Mouse (Mus musculus) midbrain, embryonic 14.5 days (tissue): ENCODE measurements at regions not wholly inside any gene's neighbourhood (a gene's known extent, or its start where the extent isn't known, plus 50 kb on each side); places are given as distances from the start of the nearest gene placed in this dataset.

ENCODE experiments used
- ATAC-seq: fragments of 200-750 bp; cut with Nextera tagmentation; 2 replicates; pipeline ENCODE4 v1.8.0; 2017; ENCODE audit warnings: moderate number of reproducible peaks, moderate library complexity; ENCODE audit not compliant: low FRiP score, low TSS enrichment
- DNase-seq: peaks from one replicate; pipeline ENCODE4 v3.0.0-alpha.2; 2015
- H3K27ac ChIP-seq: fragments of 300-500 bp; sonication (generic); replicated peaks from 2 replicates; pipeline ENCODE4 v1.5.1; 2014; ENCODE audit warnings: mild to moderate bottlenecking, low read depth, low read length, moderate library complexity
- H3K27me3 ChIP-seq: fragments of 300-500 bp; sonication (generic); 2 replicates; pipeline ENCODE4 v1.6.1; 2014; ENCODE audit warnings: low read length, control low read depth, mixed read lengths; ENCODE audit not compliant: control insufficient read depth, insufficient read depth
- H3K36me3 ChIP-seq: fragments of 300-500 bp; sonication (generic); 2 replicates; pipeline ENCODE4 v1.6.1; 2014; ENCODE audit warnings: low read length, control low read depth; ENCODE audit not compliant: control insufficient read depth, insufficient read depth
- H3K4me1 ChIP-seq: fragments of 300-500 bp; sonication (generic); 2 replicates; pipeline ENCODE4 v1.6.1; 2014; ENCODE audit warnings: mild to moderate bottlenecking, antibody characterized with exemption, low read length, control low read depth; ENCODE audit not compliant: control insufficient read depth, insufficient read depth
- H3K4me2 ChIP-seq: fragments of 300-500 bp; sonication (generic); 2 replicates; pipeline ENCODE4 v1.6.1; 2014; ENCODE audit warnings: mild to moderate bottlenecking, low read length, moderate library complexity
- H3K4me3 ChIP-seq: fragments of 300-500 bp; sonication (generic); replicated peaks from 2 replicates; pipeline ENCODE4 v1.5.1; 2014; ENCODE audit warnings: low read depth, low read length
- H3K9ac ChIP-seq: fragments of 300-500 bp; sonication (generic); replicated peaks from 2 replicates; pipeline ENCODE4 v1.6.1; 2014; ENCODE audit warnings: mild to moderate bottlenecking, low read length, moderate library complexity
- H3K9me3 ChIP-seq: fragments of 300-500 bp; sonication (generic); 2 replicates; pipeline ENCODE4 v1.6.1; 2016; ENCODE audit warnings: low read length, control low read depth, mixed read lengths; ENCODE audit not compliant: control insufficient read depth
- WGBS: fragments of 180-500 bp; shearing (Covaris S2); extraction: QIAGEN DNeasy Blood & Tissue Kit; methylation state at CpG from one replicate; pipeline ENCODE4 v1.1.7; 2014; 5-methylcytosine and 5-hydroxymethylcytosine counted together

GRCm38 (mm10) chr1:137833535-137833934, 342.0 kb downstream of the Ptprc start:
- Histone ChIP-seq H3K27ac (no peak overlapping the region), H3K9me3 (no peaks in the 10 kb centered on the region), H3K4me1 (no peaks in the 10 kb centered on the region), H3K36me3 (no peaks in the 10 kb centered on the region), H3K4me3 (no peak overlapping the region), H3K27me3 (no peaks in the 10 kb centered on the region), H3K9ac (no peak overlapping the region), H3K4me2 (no peak overlapping the region)
- 74% methylated on average over 3 of the region's 3 CpGs for WGBS
- ATAC-seq (no peak), DNase-seq (no peak)

DNA sequence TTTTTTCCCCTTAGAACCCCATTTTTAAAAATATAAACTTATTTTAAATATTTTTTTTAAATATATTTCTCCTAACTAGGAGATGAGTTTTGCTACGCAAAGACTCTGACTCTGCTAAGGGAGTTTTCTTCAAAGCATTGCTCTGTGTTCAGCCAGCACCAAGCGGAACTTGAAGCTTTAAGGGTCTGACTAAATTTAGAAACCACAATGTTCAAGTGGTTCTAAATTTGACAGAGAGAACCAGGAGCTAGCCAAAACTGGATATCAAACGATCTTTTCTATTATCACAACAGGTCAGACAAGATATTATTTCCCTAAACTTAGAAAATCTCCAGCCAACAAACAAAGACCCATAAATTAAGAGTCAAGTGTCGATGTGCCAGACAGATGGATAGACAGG, 344.2 kb downstream of the Ptprc start:
- H3K9ac ChIP-seq: no peak overlapping the region
- no peaks in the 10 kb centered on the region for H3K9me3 ChIP-seq
- ATAC-seq: no peak
- H3K4me2 ChIP-seq: no peak overlapping the region
- no peak overlapping the region for H3K27ac ChIP-seq
- no peak overlapping the region for H3K4me3 ChIP-seq
- DNase-seq: no peak
- H3K36me3 ChIP-seq: no peaks in the 10 kb centered on the region
- H3K27me3 ChIP-seq: no peaks in the 10 kb centered on the region
- 85% methylated on average over 4 of the region's 4 CpGs for WGBS
- H3K4me1 ChIP-seq: no peaks in the 10 kb centered on the region

DNA sequence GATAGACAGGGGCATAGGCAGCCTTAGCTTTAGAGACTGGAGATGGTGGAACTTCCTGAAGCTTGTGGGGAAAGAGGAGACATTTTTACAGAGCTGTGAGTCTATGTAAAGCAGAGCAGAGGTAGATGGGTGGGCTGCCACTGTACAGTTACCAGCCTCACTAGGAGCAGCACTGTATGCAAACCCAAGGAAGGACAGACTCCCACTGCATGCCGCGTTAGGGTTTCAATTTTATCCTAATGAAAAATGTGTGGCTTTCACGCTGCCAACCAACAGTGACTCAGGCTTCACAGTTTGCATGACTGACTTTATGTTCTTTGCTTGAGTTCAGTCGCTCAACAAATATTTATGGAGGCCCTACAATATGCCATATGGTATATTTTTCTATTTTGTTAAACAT, 348.1 kb downstream of the Ptprc start:
- H3K27me3 ChIP-seq: no peaks in the 10 kb centered on the region
- H3K9ac ChIP-seq: no peak overlapping the region
- no peaks in the 10 kb centered on the region for H3K9me3 ChIP-seq
- 97% methylated on average over 4 of the region's 4 CpGs for WGBS
- ATAC-seq (no peak), DNase-seq (no peak)
- no peaks in the 10 kb centered on the region for H3K36me3 ChIP-seq
- no peaks in the 10 kb centered on the region for H3K4me1 ChIP-seq
- H3K27ac ChIP-seq: no peak overlapping the region
- H3K4me3 ChIP-seq: no peak overlapping the region
- H3K4me2 ChIP-seq: no peak overlapping the region

DNA sequence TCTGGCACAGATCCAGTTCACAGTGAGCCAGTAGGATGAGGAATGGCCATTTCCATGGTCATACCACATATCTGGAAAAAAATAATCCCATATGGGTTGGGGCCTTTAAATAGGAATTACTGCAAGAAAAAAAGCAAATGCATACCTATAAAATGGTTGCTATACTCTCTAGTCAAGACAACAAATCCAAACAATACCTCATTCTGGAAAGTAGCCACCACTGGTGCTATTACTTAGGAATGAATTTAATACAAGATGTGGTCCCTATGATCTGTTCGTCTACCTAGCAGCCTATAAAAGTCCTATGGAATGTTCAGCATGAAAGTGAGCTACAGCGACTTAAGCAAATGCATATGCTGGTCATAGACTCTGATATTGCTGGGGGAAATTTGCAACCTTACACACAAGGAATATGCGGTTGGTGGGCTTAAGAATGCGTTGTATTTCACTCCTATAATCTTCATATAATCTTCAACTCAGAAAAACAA, 360.1 kb downstream of the Ptprc start:
- no peaks in the 10 kb centered on the region for H3K9me3 ChIP-seq
- H3K4me3 ChIP-seq: no peak overlapping the region
- no peak overlapping the region for H3K9ac ChIP-seq
- H3K27me3 ChIP-seq: no peaks in the 10 kb centered on the region
- no peaks in the 10 kb centered on the region for H3K4me1 ChIP-seq
- DNase-seq (no peak), ATAC-seq (no peak)
- H3K27ac ChIP-seq: no peak overlapping the region
- 92% methylated on average over 4 of the region's 4 CpGs for WGBS
- no peak overlapping the region for H3K4me2 ChIP-seq
- no peaks in the 10 kb centered on the region for H3K36me3 ChIP-seq

DNA sequence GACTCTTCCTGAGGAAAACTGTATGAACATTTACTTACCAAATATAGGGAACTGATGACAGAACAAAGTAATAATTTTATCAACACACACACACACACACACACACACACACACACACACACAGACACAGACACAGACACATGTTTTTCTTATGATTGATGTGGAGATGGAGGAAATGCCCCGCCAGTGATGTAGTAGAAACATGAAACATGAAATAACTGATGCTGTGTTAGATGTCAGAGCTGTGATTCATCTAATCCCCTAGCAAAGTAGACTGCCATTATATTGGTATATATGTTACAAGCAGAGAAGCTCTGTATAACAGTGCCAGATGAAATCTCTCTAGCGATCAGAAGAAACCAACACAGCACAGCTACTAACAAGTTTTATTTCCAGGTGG, 361.0 kb downstream of the Ptprc start:
- Histone ChIP-seq H3K27me3 (no peaks in the 10 kb centered on the region), H3K36me3 (no peaks in the 10 kb centered on the region), H3K27ac (no peak overlapping the region), H3K4me2 (no peak overlapping the region), H3K9me3 (no peaks in the 10 kb centered on the region), H3K4me3 (no peak overlapping the region), H3K9ac (no peak overlapping the region), H3K4me1 (no peaks in the 10 kb centered on the region)
- 94% methylated on average over 2 of the region's 2 CpGs for WGBS
- ATAC-seq (no peak), DNase-seq (no peak)

DNA sequence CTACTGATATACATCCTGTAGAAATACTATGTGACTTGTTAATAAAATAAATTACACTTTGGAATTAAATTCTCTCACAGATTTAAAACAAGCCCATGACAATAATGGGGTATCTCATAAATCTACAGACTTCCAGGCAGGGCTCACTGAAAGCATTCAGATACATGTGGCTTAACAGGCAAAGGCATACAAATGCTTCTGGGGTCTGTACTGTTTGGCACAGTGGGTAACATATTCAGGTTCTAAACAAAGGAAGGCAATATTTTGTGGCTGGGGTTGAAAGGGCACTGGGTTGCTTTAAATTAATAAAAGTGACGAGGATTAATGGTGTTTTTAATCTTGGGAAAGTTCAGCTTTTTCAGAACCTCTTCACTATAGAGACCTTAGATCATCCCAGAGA, 361.8 kb downstream of the Ptprc start:
- Histone ChIP-seq H3K36me3 (no peaks in the 10 kb centered on the region), H3K27ac (no peak overlapping the region), H3K27me3 (no peaks in the 10 kb centered on the region), H3K4me2 (no peak overlapping the region), H3K9me3 (no peaks in the 10 kb centered on the region), H3K9ac (no peak overlapping the region), H3K4me1 (no peaks in the 10 kb centered on the region), H3K4me3 (no peak overlapping the region)
- WGBS: 60% methylated on average over 1 of the region's 1 CpGs
- no peak for DNase-seq
- ATAC-seq: no peak

DNA sequence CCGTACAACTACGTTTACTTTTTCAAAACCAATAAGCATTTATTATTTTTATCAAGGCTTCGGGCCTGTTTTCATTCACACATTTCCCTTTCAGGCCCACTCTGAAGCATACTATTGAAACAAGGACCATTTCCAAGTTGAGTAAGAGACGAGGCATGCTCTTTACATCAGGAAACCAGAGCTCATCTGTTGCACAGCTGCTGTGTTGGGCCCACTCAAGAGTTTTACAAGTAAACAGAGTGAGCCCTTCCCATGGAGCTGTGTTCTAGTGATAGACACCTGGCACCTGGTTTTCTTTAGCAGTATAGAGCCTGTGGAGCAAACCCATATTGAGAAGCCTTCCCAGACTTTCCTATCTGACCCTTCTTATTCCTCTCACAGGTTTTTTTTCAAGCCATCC, 363.5 kb downstream of the Ptprc start:
- no peak for ATAC-seq
- DNase-seq: no peak
- 93% methylated on average over 4 of the region's 4 CpGs for WGBS

GRCm38 (mm10) chr1:137806742-137807141, 368.8 kb downstream of the Ptprc start:
- DNase-seq (no peak), ATAC-seq (no peak)
- Histone ChIP-seq H3K4me3 (no peak overlapping the region), H3K27ac (no peak overlapping the region), H3K9me3 (no peaks in the 10 kb centered on the region), H3K4me2 (no peak overlapping the region), H3K27me3 (no peaks in the 10 kb centered on the region), H3K36me3 (no peaks in the 10 kb centered on the region), H3K9ac (no peak overlapping the region), H3K4me1 (no peaks in the 10 kb centered on the region)
- WGBS: 82% methylated on average over 8 of the region's 8 CpGs

More for the DNA sequence above, 363.5 kb downstream of the Ptprc start:
- Histone ChIP-seq H3K4me2 (no peak overlapping the region), H3K27me3 (no peaks in the 10 kb centered on the region), H3K4me1 (no peaks in the 10 kb centered on the region), H3K9ac (no peak overlapping the region), H3K27ac (no peak overlapping the region), H3K36me3 (no peaks in the 10 kb centered on the region), H3K9me3 (no peaks in the 10 kb centered on the region), H3K4me3 (no peak overlapping the region)

DNA sequence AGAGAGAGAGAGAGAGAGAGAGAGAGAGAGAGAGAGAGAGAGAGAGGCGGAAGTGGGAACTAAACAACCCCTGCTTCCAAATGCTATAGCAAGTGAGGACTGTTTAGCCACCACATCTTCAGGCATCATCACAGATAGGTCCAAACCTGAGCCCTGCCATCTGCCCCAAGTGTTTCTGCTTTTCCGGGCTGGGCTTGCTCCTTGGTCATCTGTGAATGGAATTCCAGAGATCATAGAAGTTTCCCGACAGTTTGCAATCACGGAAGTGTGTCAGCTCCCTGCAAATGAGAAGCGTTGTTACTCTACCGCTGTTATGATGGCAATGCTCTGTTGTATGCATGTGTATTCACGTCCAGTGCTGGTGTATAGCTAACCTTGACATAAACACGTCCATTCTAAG, 369.3 kb downstream of the Ptprc start:
- Histone ChIP-seq H3K4me2 (no peak overlapping the region), H3K36me3 (no peaks in the 10 kb centered on the region), H3K4me1 (no peaks in the 10 kb centered on the region), H3K27ac (no peak overlapping the region), H3K27me3 (no peaks in the 10 kb centered on the region), H3K9me3 (no peaks in the 10 kb centered on the region), H3K9ac (no peak overlapping the region), H3K4me3 (no peak overlapping the region)
- 86% methylated on average over 8 of the region's 8 CpGs for WGBS
- ATAC-seq (no peak), DNase-seq (no peak)
